Mouse (Mus musculus) ovary, postnatal 14 days (tissue): ENCODE results near the gene Nrbp1.

Experiments used
- DNase-seq: peaks from one replicate; pipeline ENCODE4 v3.0.0; 2022; ENCODE audit warnings: low spot score

The Nrbp1 gene

GRCm38 (mm10) chr5:31240637-31241521, at the start of gene Nrbp1, which contains the start of gene Gm9970:
Gene Nrbp1 (plus strand): TSS chr5:31240864.
Gene Gm9970 (minus strand): TSS chr5:31241232.
- DNase-seq, result peak; percentile 92

DNA sequence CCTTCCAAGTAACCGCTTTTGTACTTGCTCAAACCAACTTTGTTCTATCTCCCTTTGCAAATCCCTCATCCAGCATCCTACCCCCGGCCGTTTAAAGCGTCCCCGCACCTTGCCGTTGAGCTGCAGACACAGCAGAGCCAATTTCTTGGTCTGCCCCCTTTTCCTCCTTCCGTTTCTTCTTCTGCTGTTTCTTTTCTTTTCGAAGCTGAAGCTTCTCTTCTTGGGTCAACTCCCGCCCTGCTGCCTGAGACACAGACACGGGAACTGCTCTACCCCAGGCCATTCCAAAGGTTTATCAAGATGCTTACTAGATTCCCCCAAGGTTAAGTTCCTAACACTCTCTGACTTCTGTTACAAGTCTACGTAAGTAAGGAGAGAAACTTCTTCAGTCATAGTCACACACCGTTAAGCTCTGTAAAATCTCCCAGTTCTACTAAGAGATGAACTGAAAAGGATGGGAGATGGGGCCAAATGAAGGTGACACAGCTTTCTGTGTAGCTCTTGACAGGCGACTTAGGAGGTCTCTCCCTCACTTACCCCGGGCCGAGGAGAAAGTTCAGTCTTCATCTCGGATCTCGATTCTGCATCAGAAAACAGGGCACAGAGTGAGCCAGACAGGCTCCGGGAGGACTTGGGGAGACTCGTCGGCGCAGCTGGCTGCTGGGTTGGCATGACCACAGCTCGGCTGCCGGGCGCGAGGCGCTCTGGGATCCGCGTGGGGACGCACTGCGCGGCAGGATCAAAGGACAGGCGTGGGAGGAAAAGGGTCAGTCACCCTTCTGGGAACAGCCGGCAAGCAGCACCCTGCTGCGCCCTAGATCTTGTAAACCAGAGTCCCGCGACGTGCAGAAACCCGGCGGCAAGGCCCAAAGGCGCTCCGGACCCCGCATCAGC, 48.4 kb upstream of the Nrbp1 start:
- DNase-seq, result peak; percentile 68

DNA sequence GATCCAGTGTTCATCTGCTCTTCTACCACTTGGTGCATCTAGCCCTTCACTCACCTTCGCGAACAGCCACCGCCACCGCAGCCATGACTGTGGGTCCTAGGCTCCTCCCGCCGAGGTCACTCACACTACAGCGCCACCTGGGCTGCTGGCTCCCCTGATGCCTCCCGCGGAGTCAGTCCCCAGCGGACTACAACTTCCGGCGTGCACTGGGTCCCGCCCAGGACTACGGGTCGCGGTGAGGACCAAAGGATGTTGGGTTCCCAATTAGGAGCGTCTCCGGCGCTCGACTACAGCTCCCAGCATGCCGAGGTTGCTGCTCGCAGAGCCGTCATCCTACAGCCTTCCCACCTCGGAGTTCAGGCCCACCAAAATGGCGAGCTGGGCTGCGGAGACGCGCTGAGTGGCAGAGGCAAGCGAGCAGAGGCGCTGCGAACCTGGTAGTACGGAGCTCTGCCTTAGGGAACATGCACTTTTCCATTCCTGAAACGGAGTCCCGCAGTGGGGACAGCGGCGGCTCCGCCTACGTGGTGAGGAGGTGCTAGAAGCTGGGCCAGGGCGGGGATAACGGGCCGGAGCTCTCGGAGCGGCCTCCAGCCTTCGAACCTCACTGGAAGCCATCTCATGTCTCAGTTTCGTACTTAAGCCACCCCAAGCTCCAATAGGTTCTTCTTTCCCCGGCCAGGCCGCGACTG, 47.6 kb upstream of the Nrbp1 start, which contains the start of the genes Snx17 and Eif2b4:
TSS of gene Snx17 (plus strand) at position 289 of the 692 bp plus-strand sequence.
TSS of gene Eif2b4 (minus strand) at position 492 of the 692 bp plus-strand sequence.
- DNase-seq, result peak; percentile 97

DNA sequence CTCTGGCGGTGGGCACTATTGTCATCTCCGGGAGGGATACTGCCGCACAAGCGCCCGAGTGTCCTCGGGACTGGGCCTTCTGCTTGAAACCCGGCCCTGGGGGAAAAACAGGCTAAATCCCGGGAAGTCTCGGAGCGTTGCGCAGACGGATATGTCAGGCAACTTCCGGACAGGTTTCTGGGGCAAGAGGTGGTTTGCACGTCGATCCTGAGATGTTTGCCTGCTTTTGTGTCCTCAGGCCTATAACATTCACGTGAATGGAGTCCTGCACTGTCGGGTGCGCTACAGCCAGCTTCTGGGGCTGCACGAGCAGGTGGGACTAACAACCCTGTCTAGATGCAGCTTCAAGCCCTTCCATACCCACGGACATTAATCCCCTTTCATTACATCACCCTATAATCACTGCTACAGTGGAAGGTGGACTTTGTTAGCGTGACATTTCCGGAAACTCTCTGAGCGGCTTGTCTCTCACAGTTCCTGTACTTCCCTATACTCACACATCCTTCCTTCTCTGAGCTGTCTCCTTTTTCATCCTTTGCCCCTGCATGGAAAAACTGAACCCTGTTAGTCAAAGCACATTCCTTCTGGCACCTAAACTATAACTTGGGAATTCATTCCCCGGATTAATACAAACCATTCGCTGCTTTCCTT, 46.9 kb upstream of the Nrbp1 start:
- DNase-seq, result no peak

- DNase-seq, result no peak
Measured at GRCm38 (mm10) chr5:31194486-31195485, 45.9 kb upstream of the Nrbp1 start.

- DNase-seq, result no peak
Measured at GRCm38 (mm10) chr5:31195671-31196070, 45.0 kb upstream of the Nrbp1 start.

- no peak for DNase-seq
Measured at GRCm38 (mm10) chr5:31196207-31196606, 44.5 kb upstream of the Nrbp1 start.

DNA sequence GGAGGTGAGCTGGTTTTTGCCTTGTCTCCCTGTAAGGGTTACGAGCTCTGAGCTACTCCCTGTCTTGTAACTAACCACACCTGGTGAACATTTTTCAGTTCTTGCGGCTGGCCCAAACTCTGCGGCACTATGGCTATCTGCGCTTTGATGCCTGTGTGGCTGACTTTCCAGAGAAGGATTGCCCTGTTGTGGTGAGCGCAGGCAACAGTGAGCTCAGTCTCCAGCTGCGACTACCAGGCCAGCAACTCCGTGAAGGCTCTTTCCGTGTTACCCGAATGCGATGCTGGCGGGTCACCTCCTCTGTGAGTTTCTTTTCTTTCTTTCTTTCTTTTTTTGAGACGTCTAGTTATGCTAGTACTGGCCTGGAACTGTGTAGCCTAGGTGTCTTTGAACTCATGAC, 43.6 kb upstream of the Nrbp1 start:
- DNase-seq, result no peak

GRCm38 (mm10) chr5:31198170-31198569, 42.5 kb upstream of the Nrbp1 start:
- DNase-seq, result no peak

DNA sequence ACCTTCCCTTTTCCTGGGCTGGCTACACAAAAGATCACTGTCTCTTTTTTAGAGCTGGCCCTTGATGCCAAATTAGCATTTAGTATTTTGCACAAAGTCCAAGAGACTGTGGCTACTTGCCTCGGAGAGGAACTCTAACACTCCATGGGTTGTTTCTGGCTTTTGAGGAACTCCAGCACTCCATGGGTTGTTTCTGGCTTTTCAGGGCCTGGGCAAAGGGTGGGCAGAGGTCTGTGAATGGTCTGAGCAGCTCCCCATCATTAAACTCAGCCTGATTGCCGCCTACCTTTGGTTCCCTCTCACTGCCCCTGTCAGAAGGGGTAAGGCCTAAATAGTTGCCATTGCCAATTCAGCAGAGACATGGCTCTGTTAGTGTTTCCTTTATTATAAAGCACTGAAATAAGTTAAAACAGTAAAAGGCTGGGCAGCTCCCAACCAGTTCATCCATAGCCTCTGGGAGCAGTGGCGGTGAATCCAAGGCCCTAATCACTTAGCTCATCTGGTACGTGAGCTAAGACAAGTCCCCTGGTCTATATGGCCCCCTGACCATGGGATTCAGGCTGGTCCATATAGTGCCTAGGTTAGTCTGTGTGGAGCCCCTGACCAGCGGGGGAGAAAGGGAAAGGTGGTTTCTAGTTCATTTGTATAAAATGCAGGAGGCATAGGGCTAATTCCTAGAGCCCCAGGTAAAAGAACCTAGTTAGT, 41.9 kb upstream of the Nrbp1 start:
- no peak for DNase-seq

DNA sequence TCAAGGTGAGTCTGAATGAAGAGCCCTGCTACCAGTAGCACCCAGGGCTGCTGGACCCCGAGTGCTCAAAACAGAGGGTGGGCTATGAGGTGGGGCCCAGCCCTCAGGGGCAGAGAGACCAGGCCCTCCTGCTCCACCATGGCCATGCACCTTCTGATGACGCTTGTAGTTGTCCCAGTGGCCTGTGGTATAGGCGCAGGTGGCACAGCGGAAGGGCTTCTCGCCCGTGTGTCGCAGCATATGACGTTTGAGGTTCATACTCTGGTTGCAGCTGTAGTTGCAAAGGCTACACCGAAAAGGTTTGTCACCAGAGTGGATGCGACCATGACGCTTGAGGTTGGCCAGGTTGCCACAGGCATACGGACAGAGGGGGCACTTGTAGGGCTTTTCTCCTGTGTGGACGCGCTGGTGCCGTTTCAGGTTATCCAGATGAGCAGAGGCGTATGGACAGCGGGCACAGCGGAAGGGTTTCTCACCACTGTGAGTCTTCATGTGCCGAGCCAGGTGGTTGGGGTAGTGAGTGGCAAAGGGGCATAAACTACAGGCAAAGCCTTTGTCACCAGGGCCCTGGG, 41.3 kb upstream of the Nrbp1 start:
- DNase-seq, result no peak

GRCm38 (mm10) chr5:31199893-31200292, 40.8 kb upstream of the Nrbp1 start:
- DNase-seq, result no peak

DNA sequence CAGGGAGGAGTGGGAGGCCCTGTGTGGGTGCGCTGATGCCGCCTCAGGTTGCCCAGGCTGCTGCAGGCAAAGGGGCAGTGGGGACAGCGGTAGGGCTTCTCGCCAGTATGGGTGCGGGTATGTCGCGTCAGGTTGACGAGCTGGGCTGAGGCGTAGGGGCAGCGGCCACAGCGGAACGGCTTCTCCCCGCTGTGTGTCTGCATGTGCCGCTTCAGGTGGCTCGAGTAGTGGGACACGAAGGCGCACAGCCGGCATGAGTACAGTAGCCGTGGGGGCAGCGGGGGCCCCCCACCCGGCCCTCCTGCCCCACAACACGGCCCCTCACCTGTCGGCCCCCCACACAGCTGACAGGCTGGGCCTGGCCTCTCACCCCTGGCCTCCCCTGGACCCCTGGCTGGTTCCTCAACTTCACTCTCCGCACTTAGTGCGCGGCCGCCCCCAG, 40.3 kb upstream of the Nrbp1 start:
- DNase-seq, result no peak

DNA sequence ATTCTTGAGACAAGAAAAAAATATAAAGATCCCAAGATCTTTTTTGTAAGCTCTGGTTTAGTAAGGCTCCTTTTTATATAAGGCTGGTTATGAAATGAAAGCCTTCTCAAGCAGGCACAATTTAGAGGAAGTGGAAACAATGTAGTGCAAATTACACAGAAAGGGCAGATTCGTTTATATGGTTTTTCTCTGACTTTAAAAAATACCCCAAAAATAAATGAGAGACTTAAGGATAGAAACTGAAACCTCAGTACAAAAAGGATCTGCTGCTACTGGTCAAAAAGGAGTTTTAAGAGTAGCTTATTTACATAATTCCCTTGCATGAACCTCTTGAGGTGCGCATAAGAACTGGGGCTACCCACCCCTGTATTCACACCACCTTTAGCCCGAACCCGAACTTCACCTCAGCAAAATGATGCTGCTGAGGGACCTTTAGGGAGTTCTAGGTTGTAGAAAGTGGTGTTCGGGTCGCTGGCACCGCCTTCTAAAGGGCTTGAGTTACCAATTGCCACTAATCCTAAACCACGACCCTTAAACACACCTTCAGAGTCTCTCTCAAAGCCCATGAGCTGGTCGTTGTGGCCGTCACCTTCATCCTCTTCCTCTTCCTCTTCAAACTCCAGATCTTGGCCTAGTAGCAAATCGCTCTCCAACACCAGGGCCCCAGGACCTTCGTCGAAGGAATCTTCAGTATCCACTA, 39.5 kb upstream of the Nrbp1 start:
- DNase-seq, result no peak

- peak; percentile 86 for DNase-seq
Measured at GRCm38 (mm10) chr5:31201742-31202590, 38.7 kb upstream of the Nrbp1 start, which contains the start of gene Zfp513. Gene Zfp513 (minus strand): TSS chr5:31202303.

DNA sequence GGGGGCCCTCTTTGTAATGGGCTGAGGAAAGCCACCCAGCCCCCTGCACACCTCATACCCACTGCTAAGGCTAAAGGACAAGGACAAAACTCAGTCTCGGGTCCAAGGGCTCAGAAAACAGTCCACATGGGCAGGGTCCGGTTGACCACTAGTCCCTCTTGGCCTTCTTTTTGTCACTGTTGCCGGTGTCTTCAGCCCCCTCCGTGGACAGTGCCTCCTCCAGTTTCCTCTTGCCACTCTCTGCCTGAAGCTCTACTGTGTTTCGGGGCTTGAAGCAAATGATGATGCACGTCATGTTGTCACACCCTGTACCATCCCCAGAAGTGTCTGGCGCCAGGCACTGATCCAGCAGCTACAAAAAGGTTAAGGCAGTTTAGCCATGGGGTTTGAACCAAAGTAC, 37.7 kb upstream of the Nrbp1 start:
- DNase-seq, result no peak

DNA sequence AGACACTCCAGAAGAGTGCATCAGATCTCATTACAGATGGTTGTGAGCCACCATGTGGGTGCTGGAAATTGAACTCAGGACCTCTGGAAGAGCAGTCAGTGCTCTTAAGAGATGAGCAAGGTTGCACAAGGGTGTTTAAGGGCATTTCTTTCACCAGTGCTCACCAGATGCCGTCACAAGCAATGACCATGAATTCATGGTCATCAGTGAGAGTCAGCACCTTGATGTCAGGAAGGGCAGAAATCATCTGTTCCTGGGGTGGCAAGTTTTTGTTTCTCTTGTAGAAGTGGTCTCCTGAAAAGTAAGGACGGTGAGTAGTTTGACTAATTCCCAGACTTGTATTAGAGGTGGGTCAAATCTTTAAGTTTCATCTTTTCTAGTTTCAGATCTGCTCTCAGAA, 36.8 kb upstream of the Nrbp1 start:
- DNase-seq, result no peak

GRCm38 (mm10) chr5:31204421-31204820, 36.2 kb upstream of the Nrbp1 start:
- DNase-seq, result no peak
